Mouse (Mus musculus) cerebellum, adult 18-20 months (tissue): Measurements from ENCODE around the gene Yipf6.
"Not testable (repeated sequence)": the region's sequence is repeated elsewhere in the genome, so short reads cannot be mapped to it uniquely, and the experiment has no call there.

Experiments
- DNase-seq, 2 experiments: peaks; one replicate each; pipeline ENCODE4 v3.0.0; 2021

The Yipf6 gene

DNA sequence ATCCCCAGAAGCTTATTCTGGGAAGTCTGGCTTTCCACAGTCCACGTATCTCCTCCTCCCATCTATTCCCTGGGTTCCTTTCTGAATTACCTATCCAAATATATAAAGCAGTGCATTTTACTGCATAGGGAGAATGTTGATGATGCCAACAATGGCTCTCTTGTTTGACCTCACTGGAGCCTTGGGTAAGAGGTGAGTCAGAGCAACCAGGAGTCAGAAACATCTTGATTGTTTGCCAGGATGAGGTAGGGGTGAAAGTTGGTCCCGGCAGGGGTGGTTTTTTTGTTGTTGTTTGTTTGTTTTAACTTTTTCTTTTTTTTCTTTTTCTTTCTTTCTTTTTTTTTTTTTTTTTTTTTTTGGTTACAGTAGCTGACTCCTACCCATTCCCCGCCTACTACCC, at the start of gene Yipf6:
Gene Yipf6 (plus strand): TSS at position 216 of the 400 bp plus-strand sequence.
- DNase-seq = no peak

DNA sequence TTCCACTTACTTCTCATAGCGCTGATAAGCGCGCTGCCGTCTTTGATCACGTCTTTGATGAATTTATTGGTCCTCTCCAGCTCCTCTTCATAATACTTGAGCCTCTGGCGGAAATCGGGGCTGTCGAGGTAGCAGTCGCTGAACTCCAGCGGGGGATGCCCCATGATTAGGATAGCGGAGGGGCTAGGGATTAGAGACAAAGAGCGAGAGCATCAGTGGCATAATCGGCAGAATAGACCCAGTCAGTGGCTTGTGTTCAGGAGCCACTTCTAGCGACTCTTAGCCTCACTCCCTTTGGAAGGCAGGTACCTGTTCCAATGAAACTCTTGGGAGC, 46.1 kb upstream of the Yipf6 start:
- DNase-seq = no peak

- peak; percentile 72 to 79 for DNase-seq
These were observed 45.6 kb upstream of the Yipf6 start, which contains the start of gene Ophn1 for GRCm38 (mm10) chrX:98890406-98891116. TSS of gene Ophn1 (minus strand) at chrX:98891025.

GRCm38 (mm10) chrX:98898307-98898706, 37.8 kb upstream of the Yipf6 start:
- peak; percentile 37 to 43 for DNase-seq

DNA sequence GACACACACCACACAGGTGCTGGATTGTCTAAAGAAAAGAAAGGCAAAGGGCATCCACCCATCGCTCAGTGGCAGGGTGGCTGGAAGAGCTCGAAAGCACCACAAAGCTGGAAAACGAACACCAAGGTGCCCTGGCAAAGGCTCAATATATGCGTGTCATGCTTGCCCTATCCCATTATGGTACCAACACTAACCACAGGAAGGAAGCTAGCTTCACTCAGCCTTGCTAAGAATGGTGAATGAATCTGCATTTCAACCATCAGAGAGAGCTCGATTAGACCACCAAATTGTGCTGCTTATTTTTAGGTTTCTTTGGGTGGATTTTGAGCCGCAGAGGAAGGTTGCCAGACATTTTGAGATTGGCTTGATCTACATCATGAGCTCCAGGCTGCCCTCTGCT, 31.9 kb upstream of the Yipf6 start:
- DNase-seq = no peak

DNA sequence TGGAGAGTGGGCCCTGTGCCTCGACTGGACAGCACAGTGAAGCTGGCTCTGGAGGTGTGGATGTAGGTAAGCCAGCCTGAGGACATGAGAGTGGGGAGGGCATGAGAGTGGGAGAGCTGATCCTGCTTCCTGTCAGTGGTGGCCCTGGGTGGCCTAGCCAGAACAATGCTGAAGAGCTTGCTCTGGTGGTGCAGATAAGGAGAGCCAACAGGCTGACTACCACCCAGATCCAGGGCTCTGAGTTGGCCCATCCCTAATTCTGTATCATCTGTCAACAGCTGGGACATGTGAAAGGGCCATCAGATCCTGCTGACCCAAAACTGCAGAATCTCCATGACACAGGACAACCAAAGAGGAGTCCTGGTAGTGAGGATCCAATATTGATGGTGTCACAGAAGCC, 27.2 kb upstream of the Yipf6 start:
- DNase-seq = no peak

DNA sequence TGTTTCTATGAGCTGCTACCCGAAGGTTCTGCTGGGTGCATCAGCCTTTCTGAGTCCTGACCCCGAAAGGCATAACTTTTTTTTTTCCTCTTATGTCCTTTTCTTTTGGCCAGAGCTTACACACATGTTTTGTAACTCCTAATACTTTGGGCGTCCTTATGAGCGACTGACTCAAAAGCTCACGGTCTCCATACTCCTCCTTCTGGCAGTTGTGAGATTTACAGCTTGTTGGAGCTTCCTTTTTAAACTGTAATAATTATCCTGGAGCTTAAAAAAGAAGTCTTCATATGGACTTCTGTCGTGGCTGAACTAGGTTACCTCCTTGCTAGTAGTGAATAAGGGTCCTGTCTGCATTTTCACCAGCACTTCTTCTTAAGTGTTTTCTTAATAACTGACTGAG, 16.7 kb upstream of the Yipf6 start:
- peak; percentile 23 to 26 for DNase-seq

DNA sequence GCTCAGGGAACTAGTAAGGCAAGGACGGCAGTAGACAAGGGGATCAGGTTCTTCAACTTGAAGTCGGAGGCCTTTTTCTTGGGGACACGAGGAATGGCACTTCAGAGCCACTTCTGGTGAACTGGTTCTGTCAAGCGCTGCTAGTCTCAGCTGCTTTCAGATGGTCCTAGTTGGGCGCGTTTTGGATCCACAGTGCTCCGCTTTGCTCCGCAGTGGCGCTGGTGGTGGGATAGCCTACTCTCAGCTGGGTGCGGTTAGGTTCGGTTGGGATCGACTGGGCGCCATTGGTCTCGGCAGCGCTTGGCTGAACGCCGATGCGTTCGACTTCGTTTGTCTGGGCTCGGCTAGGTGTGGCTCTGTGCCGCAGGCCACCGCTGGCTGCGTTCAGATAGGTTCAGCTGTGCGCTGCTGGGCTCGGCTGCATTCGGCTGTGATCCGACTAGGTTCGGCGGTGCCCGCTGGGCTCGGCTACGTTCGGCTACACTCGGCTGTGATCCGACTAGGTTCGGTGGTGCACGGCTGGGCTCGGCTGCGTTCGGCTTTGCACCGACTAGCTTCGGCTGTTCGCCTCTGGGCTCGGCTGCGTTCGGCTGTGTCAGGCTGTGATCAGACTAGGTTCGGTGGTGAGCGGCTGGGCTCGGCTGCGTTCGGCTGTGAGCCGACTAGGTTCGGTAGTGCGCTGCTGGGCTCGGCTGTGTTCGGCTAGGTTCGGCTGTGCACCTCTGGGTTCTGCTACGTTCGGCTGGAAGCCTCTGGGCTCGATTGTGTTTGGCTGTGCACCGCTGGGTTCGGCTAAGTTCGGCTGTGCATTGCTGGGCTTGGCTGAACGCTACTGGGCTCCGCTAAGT, 815 bp downstream of the Yipf6 start:
- peak; percentile 90 to 94 for DNase-seq

DNA sequence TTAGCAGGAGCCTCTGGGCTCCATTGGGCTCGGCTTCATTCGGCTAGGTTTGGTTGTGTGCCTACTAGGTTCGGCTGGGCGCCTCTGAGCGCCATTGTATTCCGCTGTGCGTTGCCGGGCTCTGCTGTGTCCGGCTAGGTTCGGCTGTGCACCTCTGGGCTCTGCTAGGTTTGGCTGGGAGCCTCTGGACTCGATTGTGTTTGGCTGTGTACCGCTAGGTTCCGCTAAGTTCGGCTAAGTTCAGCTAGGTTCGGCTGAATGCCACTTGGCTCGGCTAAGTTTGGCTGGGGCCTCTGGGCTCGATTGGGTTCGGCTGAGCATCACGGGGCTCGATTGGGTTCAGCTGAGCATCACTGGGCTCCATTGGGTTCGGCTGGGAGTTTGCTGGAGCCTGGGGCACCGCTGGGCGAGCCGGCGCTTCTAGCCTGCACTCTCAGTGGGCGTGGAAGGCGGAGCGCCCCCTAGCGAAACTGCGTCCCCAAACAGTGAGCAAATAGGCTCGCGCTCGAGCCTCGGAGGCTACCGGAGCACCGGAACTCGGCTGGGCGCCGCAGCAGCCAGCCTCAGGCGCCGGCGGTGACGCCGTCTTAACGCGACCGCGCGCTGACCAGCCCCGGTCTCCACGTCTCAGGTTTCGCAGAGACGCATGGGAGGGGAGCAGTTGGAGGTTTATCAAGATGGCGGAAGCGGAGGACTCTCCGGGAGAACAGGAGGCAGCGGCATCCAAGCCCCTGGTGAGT, 1.6 kb downstream of the Yipf6 start:
- DNase-seq = peak; percentile 92 to 94

DNA sequence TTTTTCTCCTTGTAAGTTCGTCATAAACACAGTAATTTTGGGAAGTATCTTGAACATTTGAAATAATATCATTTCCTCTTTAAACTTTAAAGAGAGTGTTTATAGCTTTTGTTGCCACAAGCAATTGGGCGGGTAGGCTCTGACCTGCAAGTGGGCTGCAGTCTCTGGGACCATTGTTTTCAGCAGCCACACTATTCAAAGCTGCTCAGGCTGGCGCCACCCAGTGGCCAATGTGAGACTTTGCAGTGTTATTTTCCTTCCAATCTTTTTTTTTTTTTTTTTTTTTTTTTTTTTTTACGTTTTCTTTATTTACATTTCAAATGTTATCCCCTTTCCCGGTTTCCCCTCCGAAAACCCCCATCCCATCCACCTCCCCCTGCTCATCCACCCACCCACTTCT, 17.8 kb downstream of the Yipf6 start:
- peak; percentile 14 to 47 for DNase-seq

DNA sequence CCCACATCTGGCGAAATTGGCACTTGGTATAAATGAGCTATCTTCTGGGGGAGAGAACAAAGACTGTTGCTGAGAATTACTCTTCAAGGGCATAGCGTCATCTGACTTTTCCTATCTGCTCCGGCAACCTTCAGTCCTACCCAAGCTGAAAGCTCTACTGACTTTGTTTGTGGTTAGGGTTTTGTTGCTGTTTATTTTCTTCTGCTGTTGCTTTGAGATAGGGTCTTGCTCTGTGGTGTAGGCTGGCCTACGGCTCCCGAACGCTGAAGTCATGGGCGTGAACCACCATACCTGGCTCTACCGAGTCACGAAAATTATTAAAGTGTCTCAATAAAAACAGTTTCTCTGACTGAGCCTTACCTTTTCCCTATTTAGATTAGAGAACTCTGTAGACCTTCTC, 22.2 kb downstream of the Yipf6 start:
- DNase-seq = no peak

GRCm38 (mm10) chrX:98959050-98959449, 22.9 kb downstream of the Yipf6 start:
- no peak for DNase-seq

DNA sequence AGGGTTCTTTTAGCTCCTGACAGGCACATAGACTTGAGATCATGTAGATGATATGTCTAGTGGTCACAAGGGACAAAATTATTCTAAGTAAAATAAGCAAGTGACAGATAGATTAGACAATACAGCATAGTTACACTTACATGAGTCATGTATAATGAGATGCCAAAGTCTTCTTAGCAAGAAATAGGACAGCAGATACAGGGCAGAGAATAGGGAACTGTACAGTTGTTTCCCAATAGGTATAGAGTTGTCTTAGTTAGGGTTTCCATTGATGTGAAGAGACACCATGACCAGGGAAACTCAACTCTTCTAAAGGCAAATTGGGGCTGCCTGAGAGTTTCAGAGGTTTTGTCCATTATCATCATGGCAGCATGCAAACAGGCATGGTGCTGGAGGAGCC, 27.6 kb downstream of the Yipf6 start:
- DNase-seq = no peak

- no peak for DNase-seq
These were observed 28.4 kb downstream of the Yipf6 start for GRCm38 (mm10) chrX:98964513-98964912.

GRCm38 (mm10) chrX:98986611-98987010, 50.5 kb downstream of the Yipf6 start:
- DNase-seq = not testable (repeated sequence)

- peak; percentile 4 to 7 for DNase-seq
These were observed 53.5 kb downstream of the Yipf6 start for GRCm38 (mm10) chrX:98989574-98989973.
